Mouse (Mus musculus) hematopoietic multipotent progenitor cell, adult 10-12 weeks (in vitro differentiated cells): ENCODE data around the gene Fdxr. TPM values are rescaled to one million over a fixed set of nuclear protein-coding genes. Genes with fewer than 3 reads are reported as not detected.

Experiments
- polyA plus RNA-seq: library from polyadenylated mRNA; stranded (reverse); fragments of >175 nt; gene quantifications from 2 replicates; pipeline ENCODE4 v1.2.3, GENCODE M21; 2012; ENCODE audit warnings: low replicate concordance

Gene Fdxr
- polyA plus RNA-seq, result 27.3 and 45.0 TPM in 2 replicates

DNA sequence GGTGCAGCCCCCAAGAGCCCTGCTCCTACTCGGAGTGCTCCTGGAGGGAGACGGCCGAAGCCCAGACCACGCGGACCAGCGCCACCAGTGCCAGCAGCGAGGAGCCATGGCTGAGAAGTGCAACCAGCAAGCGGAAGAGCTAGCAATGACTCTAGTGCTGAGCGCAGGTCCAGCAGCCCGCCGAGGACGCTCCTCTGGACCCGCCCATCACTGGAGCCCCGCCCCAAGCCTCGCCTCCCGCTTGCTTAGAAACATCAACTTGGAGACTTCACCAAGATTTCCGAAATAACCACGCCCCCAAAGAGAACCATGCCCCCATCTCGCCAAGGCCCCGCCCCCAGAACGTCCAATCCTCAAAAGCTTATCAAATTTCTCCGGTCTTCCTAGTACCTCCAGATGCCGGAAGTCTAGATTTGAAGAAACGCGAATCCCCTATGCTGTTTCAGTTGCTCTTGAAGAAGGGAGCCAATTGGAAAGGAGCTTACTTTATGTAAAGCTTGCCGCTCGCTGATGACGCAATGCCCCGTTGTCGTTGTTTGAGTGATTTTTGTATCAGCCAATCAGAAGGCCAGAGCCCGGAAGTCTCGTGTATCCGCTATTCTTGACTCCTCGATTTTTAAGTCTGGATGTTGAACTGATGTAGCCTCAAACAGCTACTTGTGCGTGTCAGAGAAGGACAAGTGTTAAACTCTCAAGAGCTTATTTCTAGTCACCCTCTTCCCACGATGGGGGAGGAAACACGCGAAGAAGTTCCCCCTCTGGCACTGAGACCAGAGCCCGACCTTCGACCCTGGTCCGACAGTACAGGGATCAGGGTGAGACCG lies at the start of gene Fdxr:
Gene Fdxr, minus strand, starts transcription at position 271 of the 824 bp plus-strand sequence.

DNA sequence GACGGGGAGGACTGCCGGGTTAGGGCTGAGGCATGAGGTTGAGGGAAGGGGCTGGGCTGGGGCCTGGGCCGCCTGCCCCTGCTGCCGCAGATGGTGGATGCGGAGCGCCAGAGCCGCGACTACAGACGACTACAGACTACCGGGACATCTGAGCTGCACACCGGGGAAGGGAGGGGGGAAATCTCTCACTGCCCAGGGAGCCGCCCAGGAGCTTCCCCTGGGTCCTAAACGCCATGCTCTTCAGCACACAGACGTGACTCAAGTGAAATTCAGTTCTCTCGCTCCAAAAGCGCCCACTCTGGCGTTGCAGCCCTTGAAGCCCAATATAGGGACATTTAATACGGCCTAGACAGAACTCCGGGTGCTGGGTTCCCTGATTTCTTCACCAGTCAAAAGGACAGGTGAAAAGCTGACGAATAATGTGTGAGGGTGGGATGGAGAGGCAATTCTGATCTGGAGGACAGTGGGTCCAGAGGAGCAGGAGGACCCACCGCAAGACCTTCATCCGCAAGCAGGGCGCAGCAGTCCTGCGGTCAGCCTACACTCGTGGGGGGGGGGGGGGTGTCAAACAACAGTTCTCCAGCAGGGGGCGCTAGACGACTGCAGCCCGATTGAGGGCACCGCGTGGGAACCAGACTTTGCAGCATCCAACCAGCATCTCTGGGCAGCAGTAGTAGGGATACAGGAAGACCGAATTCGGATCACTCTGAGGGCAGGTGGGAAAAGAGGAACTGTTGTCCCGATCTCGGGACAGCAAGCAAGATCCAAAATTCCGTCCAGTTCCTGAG lies 45.2 kb upstream of the Fdxr start, which contains the start of gene Ush1g:
Gene Ush1g, minus strand, starts transcription at position 136 of the 788 bp plus-strand sequence.

GRCm38 (mm10) chr11:115306863-115307262 lies 30.0 kb upstream of the Fdxr start, which contains the start of gene Otop2:
Gene Otop2 (plus strand): TSS chr11:115307163.

GRCm38 (mm10) chr11:115297214-115297826 lies 20.5 kb upstream of the Fdxr start, which contains the start of gene Fads6:
Gene Fads6 (minus strand): TSS chr11:115297663.

GRCm38 (mm10) chr11:115267061-115267883 lies 9.6 kb downstream of the Fdxr start, which contains the start of gene Grin2c:
Gene Grin2c (minus strand): TSS chr11:115267243.

Other genes with a start within 250 kb of the Fdxr start
- gene Cd300ld5, start 239.3 kb downstream of the Fdxr start, polyA plus RNA-seq, result 2.4 TPM in 1 of 2 replicates, not detected in the other
- gene Cd300ld3, start 228.6 kb downstream of the Fdxr start, polyA plus RNA-seq, result 4.6 and 5.0 TPM in 2 replicates
- 0.98 and 1.4 TPM in 2 replicates for gene Cd300e, start 214.9 kb downstream of the Fdxr start, polyA plus RNA-seq
- gene Rab37, start 185.6 kb downstream of the Fdxr start, polyA plus RNA-seq, result 16.0 and 19.2 TPM in 2 replicates
- 9.6 and 10.1 TPM in 2 replicates for gene Cd300lf, start 143.1 kb downstream of the Fdxr start, polyA plus RNA-seq
- gene Slc9a3r1, start 113.7 kb downstream of the Fdxr start, polyA plus RNA-seq, result 226 and 228 TPM in 2 replicates
- gene Tmem104, start 89.6 kb downstream of the Fdxr start, polyA plus RNA-seq, result 17.0 and 23.5 TPM in 2 replicates
- 12.2 and 13.9 TPM in 2 replicates for gene Nat9, start 89.2 kb downstream of the Fdxr start, polyA plus RNA-seq
- 0.73 and 1.1 TPM in 2 replicates for gene Grin2c, start 9.8 kb downstream of the Fdxr start, polyA plus RNA-seq
- gene Fads6, start 20.6 kb upstream of the Fdxr start, polyA plus RNA-seq, result 0.40 and 0.51 TPM in 2 replicates
- not detected in 2 replicates for gene Otop2, start 30.1 kb upstream of the Fdxr start, polyA plus RNA-seq
- 0.42 TPM in 1 of 2 replicates, not detected in the other for gene Ush1g, start 45.0 kb upstream of the Fdxr start, polyA plus RNA-seq
- 0.04 and 0.09 TPM in 2 replicates for gene Otop3, start 57.7 kb upstream of the Fdxr start, polyA plus RNA-seq
- gene Hid1, start 90.7 kb upstream of the Fdxr start, polyA plus RNA-seq, result 9.7 and 10.9 TPM in 2 replicates
- 0.38 and 0.57 TPM in 2 replicates for gene Cdr2l, start 104.9 kb upstream of the Fdxr start, polyA plus RNA-seq
- 47.1 and 50.2 TPM in 2 replicates for gene Mrpl58, start 126.7 kb upstream of the Fdxr start, polyA plus RNA-seq
- 10.1 and 103 TPM in 2 replicates for gene Atp5h, start 142.9 kb upstream of the Fdxr start, polyA plus RNA-seq
- gene Kctd2, start 143.1 kb upstream of the Fdxr start, polyA plus RNA-seq, result 29.7 and 94.9 TPM in 2 replicates
- gene Trim80, start 163.5 kb upstream of the Fdxr start, polyA plus RNA-seq, result 0.07 TPM in 1 of 2 replicates, not detected in the other
- gene Slc16a5, start 185.4 kb upstream of the Fdxr start, polyA plus RNA-seq, result 5.6 and 10.2 TPM in 2 replicates
- 137 and 301 TPM in 2 replicates for gene Armc7, start 198.6 kb upstream of the Fdxr start, polyA plus RNA-seq
- gene Nt5c, start 214.8 kb upstream of the Fdxr start, polyA plus RNA-seq, result 133 and 179 TPM in 2 replicates
- gene Jpt1, start 237.3 kb upstream of the Fdxr start, polyA plus RNA-seq, result 264 and 267 TPM in 2 replicates